Mouse (Mus musculus) CD4-positive helper T cell, adult 2 months (primary cell): ENCODE data around the gene Adgrl4.

Experiments used
- DNase-seq: peaks from one replicate; pipeline ENCODE4 v3.0.0-alpha.2; 2012; ENCODE audit warnings: low read depth, missing footprints, low spot score

The Adgrl4 gene

DNA sequence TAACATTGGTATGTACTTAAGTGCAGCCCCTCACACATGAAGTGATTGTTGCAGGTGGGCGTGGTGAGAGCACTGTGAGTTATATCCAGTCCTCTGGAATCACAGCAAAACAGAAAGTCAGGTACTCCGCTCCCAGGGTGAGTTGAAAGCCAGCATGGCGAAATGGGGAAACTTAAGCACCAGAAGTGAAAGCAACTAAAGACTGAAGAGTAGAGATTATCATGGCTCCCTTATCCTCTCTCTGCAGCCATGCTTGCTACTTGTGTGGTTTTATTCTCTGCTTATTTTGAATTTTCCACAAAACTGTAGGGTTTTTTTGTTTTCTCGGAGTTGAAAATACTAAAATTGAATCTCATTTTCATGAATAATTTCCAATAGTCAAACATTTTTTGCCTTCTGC lies 51.2 kb downstream of the Adgrl4 start:
- DNase-seq = no peak

GRCm38 (mm10) chr3:151505606-151506005 lies 67.9 kb downstream of the Adgrl4 start:
- no peak for DNase-seq

DNA sequence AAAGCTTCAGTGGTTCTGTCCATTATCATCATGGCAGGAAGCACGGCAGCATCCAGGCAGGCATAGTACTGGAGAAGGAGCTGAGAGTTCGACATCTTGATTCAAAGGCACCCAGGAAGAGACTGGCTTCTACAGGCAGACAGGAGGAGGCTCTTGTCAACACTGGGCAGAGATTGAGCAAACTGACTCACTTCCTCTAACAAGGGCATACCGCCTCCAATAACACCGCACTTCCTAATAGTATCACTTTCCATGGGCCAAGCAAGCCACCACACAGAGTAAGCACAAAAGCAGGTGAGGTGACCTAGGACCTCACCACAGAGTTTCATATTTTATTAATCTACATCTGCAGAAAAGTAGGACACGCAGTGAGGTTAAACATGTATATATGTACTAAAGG lies 73.5 kb downstream of the Adgrl4 start:
- no peak for DNase-seq

DNA sequence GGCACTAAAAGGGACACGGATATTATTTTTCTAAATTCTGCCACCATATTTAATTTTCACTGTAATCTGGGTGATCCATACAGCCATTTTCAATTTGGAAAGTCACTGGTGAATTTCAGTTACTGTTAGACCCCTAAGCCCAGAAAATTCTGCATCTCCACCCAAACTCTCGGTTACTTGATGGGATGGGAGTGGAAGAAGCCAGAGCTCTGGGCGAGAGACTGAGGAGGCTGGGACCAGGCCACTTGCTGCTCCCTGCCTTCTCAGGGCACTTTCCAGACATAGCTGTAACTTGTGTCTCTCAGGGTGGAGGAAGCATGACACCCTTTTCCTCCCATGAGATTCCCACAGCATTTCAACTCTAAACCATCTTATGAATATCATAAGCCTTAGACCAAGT lies 109.5 kb downstream of the Adgrl4 start:
- DNase-seq = no peak

- no peak for DNase-seq
These were observed 113.3 kb downstream of the Adgrl4 start for GRCm38 (mm10) chr3:151551002-151551401.

- DNase-seq = no peak
These were observed 118.9 kb downstream of the Adgrl4 start for GRCm38 (mm10) chr3:151556635-151557034.

GRCm38 (mm10) chr3:151557125-151557524 lies 119.4 kb downstream of the Adgrl4 start:
- DNase-seq = no peak

DNA sequence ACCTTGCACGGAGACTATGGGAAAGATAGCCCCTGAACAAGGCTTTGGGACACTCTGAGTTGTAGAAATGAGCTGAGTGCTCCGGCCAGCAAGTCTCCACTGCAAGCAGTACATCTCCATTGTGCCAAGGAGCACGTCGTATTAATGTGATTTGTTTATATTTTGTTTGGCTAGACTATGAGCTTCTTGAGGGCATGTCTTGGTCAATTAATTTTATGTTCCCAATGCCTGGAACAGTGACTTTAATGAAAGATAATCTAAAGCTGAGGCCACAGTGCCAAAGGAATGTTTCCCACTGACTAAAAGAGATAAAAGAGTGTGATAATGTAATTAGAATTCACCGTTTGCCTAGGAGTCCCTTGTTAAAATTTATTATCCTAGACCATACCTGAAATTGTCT lies 119.9 kb downstream of the Adgrl4 start:
- DNase-seq = no peak

GRCm38 (mm10) chr3:151558374-151558773 lies 120.7 kb downstream of the Adgrl4 start:
- no peak for DNase-seq

DNA sequence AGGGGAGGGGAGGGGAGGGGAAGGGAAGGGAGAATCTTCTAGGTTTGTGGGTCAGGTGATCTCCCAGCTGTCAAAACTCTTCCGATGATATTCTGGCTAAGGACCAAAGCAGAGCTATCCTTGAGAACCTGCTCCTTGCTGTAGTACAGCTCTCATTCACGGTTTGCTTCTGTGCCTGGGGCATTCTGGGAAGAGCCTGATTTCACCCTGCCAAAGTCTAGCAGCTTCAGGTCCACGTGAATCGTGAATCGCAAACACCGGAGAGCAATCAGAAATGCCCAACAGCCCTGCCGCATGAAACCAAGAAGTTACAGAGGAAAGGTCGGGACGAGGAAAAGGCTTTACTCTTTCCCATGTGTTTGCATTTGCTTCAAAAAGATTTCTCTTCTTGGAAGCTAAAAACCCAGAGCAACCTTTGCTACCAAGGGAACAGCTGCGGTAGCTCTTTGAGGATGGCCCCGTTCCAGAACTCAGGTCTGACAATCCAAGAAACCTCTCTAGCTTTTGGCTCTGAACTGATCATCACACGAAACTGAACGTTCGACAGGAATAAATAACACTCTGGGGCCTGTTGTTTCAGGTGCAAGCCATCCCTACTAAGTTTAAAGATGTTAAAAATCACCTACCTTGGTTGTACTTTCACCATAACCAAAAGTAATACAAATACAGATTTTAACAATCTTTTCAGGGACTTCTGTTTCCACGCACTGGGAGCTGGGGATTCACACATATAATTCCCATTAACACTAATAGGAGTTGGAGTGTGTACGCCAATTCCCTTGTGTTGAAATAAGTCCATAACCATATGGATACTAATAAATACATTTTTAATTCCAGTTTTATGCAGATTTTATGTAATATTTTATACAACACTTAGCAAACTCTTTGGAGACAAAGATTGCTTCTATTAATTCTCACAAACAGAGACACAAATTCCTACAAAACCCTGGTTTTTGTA lies 128.3 kb downstream of the Adgrl4 start:
- no peak for DNase-seq

- no peak for DNase-seq
These were observed 128.9 kb downstream of the Adgrl4 start for GRCm38 (mm10) chr3:151566629-151567028.

- no peak for DNase-seq
These were observed 129.9 kb downstream of the Adgrl4 start for GRCm38 (mm10) chr3:151567541-151567940.

DNA sequence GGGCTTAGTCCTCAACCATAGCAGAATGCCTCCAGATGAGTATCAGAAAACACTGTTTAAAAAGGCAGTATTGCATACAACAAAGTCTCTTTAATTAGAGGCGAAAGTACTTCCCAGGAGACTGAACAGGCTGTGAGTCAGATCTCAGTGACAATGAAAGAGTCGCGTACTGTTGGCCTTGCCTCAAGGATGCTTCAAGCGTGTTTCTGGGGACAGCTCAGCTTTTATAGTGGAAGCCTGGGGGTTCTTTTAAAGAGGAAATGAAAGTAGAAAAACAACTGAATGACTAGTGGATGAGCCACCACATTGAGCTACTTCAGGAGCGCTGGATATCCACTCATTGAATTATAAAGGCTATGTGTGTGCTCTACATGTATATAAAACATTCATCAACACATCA lies 134.4 kb downstream of the Adgrl4 start:
- no peak for DNase-seq

DNA sequence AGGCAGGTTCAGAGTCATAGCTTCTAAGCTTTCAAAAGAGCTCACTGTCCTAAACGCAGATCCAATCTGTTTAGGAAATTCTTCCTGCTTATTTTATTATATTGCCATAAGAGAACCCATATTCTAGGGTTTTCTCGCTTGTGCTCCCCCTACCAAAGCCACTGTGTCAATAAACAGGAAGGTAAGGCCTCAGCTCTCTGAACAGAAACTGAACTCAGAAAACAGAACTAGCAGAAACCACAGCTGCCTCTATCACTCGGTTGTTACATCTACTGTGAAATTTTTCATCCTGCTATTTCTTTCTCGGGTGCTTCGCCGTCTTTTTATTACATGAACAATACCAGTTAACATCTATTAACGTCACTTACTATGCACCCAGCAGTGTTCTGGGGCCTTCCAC lies 137.6 kb downstream of the Adgrl4 start:
- no peak for DNase-seq

DNA sequence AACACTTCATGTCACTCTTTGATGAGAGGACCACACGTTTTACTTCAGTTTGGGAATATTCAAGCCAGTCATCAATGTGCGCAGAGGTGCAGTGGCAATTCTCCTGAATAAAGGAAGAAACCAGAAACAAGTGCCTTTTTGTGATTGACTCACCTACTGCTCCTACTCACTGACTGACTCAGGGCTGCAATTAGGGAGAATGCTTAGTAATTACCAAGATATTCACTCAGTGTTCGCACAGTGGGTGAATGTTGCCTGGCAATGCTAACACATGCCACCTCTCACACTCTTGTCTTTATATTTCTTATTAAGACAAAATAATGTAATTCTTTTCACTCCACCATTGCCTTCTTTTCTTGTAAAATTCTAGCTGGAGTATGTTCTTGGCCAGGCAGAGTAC lies 138.5 kb downstream of the Adgrl4 start:
- DNase-seq = no peak

- no peak for DNase-seq
These were observed 154.2 kb downstream of the Adgrl4 start for GRCm38 (mm10) chr3:151591904-151592303.
